Mouse (Mus musculus): ENCODE data around the gene Gm44511.

- TF ChIP-seq CTCF (IDR thresholded peaks at IDR 0.05; ENCODE audit: borderline replicate concordance, insufficient read depth, low read length) (no peak), POLR2A (IDR thresholded peaks at IDR 0.05; ENCODE audit: low read depth, low read length) (no peak)
Observed at GRCm38 (mm10) chr6:128847401-128847800, 21.3 kb upstream of the Gm44511 start.
